Mouse (Mus musculus): ENCODE data around the gene Gm49320. TPM values are rescaled to one million over a fixed set of nuclear protein-coding genes. Genes with fewer than 3 reads are reported as not detected.

Gm49320 gene
- polyA plus RNA-seq, 1 experiment from 2014 or later: 1.6 TPM

DNA sequence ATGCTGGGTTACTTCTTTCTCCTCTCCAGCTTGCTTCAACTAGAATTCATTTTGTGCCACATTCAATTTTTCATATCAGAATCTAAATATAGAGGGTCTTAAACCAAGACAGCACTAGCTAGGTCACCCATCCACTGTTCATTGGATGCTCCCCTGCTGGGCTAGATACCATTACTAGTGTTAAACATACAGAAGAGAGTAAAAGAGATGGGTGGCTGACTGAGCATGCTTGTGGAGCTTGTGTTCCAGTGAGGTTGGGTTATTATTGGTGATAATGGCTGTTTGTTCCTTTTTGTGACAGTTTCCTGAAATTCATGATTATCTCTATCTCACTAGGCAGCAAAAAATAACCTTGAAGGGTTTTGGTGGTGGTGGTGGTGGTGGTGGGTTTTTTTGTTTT is 16.6 kb upstream of the Gm49320 start:
- H3K9me3 ChIP-seq (ENCODE audit: control insufficient read depth, low read length): no peaks in the 10 kb centered on the region
- no peak overlapping the region for H3K4me3 ChIP-seq (replicated peaks; ENCODE audit: low read length)
- H3K27me3 ChIP-seq (ENCODE audit: control insufficient read depth, insufficient read depth, low read length): peaks cover 11% of the 10 kb centered on the region
- H3K4me1 ChIP-seq (replicated peaks; ENCODE audit: control insufficient read depth, insufficient read depth, low read length): no peaks in the 10 kb centered on the region
- ATAC-seq (ENCODE audit: low FRiP score) (no peak), DNase-seq (ENCODE audit: low spot score) (no peak)
- no peaks in the 10 kb centered on the region for H3K36me3 ChIP-seq (replicated peaks; ENCODE audit: control insufficient read depth, insufficient read depth)
- no peak overlapping the region for H3K4me2 ChIP-seq (replicated peaks)
- H3K9ac ChIP-seq: no peak overlapping the region
- H3K27ac ChIP-seq: no peak overlapping the region

DNA sequence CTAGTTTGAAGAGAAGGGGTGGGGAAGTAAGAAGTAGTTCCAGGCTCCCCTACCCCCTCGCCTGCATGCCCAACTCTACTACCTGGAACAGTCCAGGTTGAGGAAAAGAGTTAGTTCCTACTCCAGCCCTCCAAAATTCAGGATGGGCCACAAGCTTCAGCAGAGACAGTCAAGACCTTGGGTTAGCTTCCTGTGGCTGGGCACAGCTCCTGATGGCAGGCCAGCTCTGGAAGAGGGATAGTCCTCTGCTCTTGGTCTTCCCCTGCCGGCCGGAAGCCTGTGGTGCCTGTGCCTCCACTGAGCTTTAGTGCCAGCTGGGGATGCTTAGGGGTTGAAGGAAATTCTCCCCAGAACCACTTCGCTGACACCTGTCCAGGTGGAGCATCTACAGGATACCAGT is 12.3 kb upstream of the Gm49320 start:
- H3K4me2 ChIP-seq (replicated peaks): peak overlapping the region; percentile 28; the same call in 1 of the 2 replicates
- peaks cover 23% of the 10 kb centered on the region for H3K27me3 ChIP-seq (ENCODE audit: control insufficient read depth, insufficient read depth, low read length)
- ATAC-seq (ENCODE audit: low FRiP score): no peak
- DNase-seq (ENCODE audit: low spot score): no peak
- no peak overlapping the region for H3K27ac ChIP-seq
- H3K9ac ChIP-seq: no peak overlapping the region
- H3K4me1 ChIP-seq (replicated peaks; ENCODE audit: control insufficient read depth, insufficient read depth, low read length): no peaks in the 10 kb centered on the region
- no peaks in the 10 kb centered on the region for H3K9me3 ChIP-seq (ENCODE audit: control insufficient read depth, low read length)
- H3K36me3 ChIP-seq (replicated peaks; ENCODE audit: control insufficient read depth, insufficient read depth): no peaks in the 10 kb centered on the region
- WGBS: 34% methylated on average over 4 of the region's 4 CpGs
- H3K4me3 ChIP-seq (replicated peaks; ENCODE audit: low read length): no peak overlapping the region

DNA sequence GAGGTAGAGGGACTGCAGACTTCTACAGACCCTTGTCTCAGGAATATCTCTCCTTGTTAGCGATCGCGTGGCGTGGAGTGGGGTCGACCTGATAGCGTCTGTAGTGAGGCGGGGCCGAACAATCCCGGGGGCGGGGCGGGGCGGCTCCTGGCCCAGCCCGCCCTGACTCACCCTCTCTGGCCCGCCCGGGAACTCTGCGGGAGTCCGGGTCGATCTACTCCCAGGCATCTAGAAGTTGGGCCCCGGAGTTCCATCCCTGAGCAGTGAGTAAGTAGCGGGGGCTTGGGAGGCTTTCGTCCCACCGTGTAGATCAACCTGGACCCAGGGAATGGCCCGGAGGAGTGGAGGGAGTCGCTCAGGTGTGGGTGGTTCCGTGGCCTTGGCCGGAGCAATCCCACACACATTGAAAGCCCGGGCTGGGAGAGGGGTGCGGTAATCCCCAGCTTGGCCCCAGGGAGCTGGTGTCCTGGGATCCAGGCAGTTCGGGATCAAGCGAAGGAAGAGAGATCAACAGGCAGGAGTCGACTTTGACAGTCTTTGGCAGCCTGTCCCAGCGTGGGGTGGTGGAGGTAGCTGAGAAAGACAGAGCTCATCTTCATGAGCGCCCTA is 11.8 kb upstream of the Gm49320 start, which contains the start of gene Lrrc8e:
Gene Lrrc8e (plus strand): TSS at position 89 of the 609 bp plus-strand sequence.
- Histone ChIP-seq H3K4me3 (replicated peaks; ENCODE audit: low read length) (peak within 1 kb of the TSS; percentile 12; the same call in 1 of the 2 replicates), H3K4me2 (replicated peaks) (peak within 1 kb of the TSS; percentile 28), H3K9me3 (ENCODE audit: control insufficient read depth, low read length) (no peaks in the 10 kb centered on the region), H3K36me3 (replicated peaks; ENCODE audit: control insufficient read depth, insufficient read depth) (no peaks in the 10 kb centered on the region), H3K9ac (no peak within 1 kb of the TSS), H3K4me1 (replicated peaks; ENCODE audit: control insufficient read depth, insufficient read depth, low read length) (no peaks in the 10 kb centered on the region), H3K27ac (no peak within 1 kb of the TSS), H3K27me3 (ENCODE audit: control insufficient read depth, insufficient read depth, low read length) (peaks cover 23% of the 10 kb centered on the region)
- 3% methylated on average over 32 of the region's 33 CpGs for WGBS
- ATAC-seq (ENCODE audit: low FRiP score) (no peak), DNase-seq (ENCODE audit: low spot score) (no peak)

GRCm38 (mm10) chr8:4227919-4228318 is 10.7 kb upstream of the Gm49320 start:
- Histone ChIP-seq H3K27me3 (ENCODE audit: control insufficient read depth, insufficient read depth, low read length) (peaks cover 23% of the 10 kb centered on the region), H3K4me3 (replicated peaks; ENCODE audit: low read length) (no peak overlapping the region), H3K27ac (no peak overlapping the region), H3K9me3 (ENCODE audit: control insufficient read depth, low read length) (no peaks in the 10 kb centered on the region), H3K36me3 (replicated peaks; ENCODE audit: control insufficient read depth, insufficient read depth) (no peaks in the 10 kb centered on the region), H3K9ac (no peak overlapping the region), H3K4me2 (replicated peaks) (no peak overlapping the region), H3K4me1 (replicated peaks; ENCODE audit: control insufficient read depth, insufficient read depth, low read length) (no peaks in the 10 kb centered on the region)
- no peak for ATAC-seq (ENCODE audit: low FRiP score)
- WGBS: 94% methylated on average over 4 of the region's 4 CpGs
- no peak for DNase-seq (ENCODE audit: low spot score)

DNA sequence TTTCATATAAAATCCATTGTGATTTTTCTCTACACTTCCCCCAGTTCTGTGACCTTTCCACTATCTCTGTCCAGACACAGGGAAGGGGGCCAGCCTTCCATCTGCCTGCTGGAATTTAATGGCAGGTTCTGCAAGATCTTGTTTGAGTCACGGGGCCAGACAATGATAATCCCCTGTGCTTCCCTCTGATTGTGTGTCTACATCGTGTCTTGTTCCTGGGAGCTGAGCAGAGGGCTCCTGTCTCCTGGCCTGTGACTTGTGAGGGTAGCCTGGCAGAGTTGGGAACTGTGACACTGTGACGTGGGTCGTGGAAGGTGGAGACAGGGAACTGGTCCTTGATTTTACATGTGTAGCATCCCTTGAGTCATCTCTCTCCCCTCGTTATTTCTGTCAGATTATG is 8.9 kb upstream of the Gm49320 start:
- Histone ChIP-seq H3K4me3 (replicated peaks; ENCODE audit: low read length) (no peak overlapping the region), H3K36me3 (replicated peaks; ENCODE audit: control insufficient read depth, insufficient read depth) (no peaks in the 10 kb centered on the region), H3K4me1 (replicated peaks; ENCODE audit: control insufficient read depth, insufficient read depth, low read length) (no peaks in the 10 kb centered on the region), H3K4me2 (replicated peaks) (no peak overlapping the region), H3K27me3 (ENCODE audit: control insufficient read depth, insufficient read depth, low read length) (peaks cover 23% of the 10 kb centered on the region), H3K9me3 (ENCODE audit: control insufficient read depth, low read length) (no peaks in the 10 kb centered on the region), H3K9ac (no peak overlapping the region), H3K27ac (no peak overlapping the region)
- no peak for DNase-seq (ENCODE audit: low spot score)
- WGBS: 74% methylated on average over 5 of the region's 5 CpGs
- no peak for ATAC-seq (ENCODE audit: low FRiP score)

DNA sequence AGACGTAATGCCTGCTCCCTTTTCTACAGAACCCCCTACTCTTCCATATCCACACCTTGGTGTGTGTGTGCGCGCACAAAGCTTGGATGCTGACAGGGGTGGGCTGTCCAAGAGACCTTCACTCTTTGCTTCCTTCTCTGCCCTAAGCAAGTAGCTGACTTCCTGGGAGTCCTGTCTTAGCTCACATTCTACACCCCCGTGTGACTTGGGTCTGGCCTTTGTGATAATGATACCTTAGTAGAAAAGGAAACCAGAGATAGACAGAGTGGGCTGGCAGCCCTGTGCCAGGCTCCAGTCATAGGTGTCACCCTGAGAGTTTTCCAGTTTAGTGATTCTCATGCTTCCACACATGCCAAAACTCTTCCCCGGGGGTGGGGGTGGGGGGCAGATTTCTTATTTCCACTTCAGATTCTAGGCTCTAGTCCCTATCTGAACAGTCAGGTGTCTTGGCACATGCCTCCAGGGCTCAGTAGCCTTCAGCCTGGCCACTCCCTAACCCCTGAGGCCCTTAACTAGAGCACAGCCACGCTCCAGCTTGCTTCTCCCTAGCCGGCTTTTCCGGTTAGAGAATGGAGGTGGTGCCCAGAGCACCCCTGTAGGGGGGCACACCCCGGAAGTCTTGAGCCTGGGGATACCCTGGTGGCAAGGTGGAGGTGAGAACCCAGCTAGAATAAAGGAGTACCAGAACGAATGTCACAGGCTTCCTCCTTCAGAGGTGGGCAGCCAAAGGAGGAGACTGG is 7.9 kb upstream of the Gm49320 start:
- Histone ChIP-seq H3K9me3 (ENCODE audit: control insufficient read depth, low read length) (no peaks in the 10 kb centered on the region), H3K4me2 (replicated peaks) (no peak overlapping the region), H3K4me3 (replicated peaks; ENCODE audit: low read length) (no peak overlapping the region), H3K27me3 (ENCODE audit: control insufficient read depth, insufficient read depth, low read length) (peaks cover 23% of the 10 kb centered on the region), H3K9ac (no peak overlapping the region), H3K4me1 (replicated peaks; ENCODE audit: control insufficient read depth, insufficient read depth, low read length) (no peaks in the 10 kb centered on the region), H3K27ac (no peak overlapping the region), H3K36me3 (replicated peaks; ENCODE audit: control insufficient read depth, insufficient read depth) (no peaks in the 10 kb centered on the region)
- WGBS: 68% methylated on average over 10 of the region's 10 CpGs
- ATAC-seq (ENCODE audit: low FRiP score) (no peak), DNase-seq (ENCODE audit: low spot score) (no peak)

- 24% methylated on average over 15 of the region's 15 CpGs for WGBS
- ATAC-seq (ENCODE audit: low FRiP score): no peak
- Histone ChIP-seq H3K9me3 (ENCODE audit: control insufficient read depth, low read length) (no peaks in the 10 kb centered on the region), H3K4me3 (replicated peaks; ENCODE audit: low read length) (peak overlapping the region; percentile 83), H3K4me1 (replicated peaks; ENCODE audit: control insufficient read depth, insufficient read depth, low read length) (peaks cover 20% of the 10 kb centered on the region), H3K36me3 (replicated peaks; ENCODE audit: control insufficient read depth, insufficient read depth) (peaks cover 14% of the 10 kb centered on the region), H3K4me2 (replicated peaks) (peak overlapping the region; percentile 93), H3K27ac (peak overlapping the region; percentile 91), H3K27me3 (ENCODE audit: control insufficient read depth, insufficient read depth, low read length) (no peaks in the 10 kb centered on the region), H3K9ac (peak overlapping the region; percentile 66)
- no peak for DNase-seq (ENCODE audit: low spot score)
Measured at GRCm38 (mm10) chr8:4237814-4238433, 741 bp upstream of the Gm49320 start.

DNA sequence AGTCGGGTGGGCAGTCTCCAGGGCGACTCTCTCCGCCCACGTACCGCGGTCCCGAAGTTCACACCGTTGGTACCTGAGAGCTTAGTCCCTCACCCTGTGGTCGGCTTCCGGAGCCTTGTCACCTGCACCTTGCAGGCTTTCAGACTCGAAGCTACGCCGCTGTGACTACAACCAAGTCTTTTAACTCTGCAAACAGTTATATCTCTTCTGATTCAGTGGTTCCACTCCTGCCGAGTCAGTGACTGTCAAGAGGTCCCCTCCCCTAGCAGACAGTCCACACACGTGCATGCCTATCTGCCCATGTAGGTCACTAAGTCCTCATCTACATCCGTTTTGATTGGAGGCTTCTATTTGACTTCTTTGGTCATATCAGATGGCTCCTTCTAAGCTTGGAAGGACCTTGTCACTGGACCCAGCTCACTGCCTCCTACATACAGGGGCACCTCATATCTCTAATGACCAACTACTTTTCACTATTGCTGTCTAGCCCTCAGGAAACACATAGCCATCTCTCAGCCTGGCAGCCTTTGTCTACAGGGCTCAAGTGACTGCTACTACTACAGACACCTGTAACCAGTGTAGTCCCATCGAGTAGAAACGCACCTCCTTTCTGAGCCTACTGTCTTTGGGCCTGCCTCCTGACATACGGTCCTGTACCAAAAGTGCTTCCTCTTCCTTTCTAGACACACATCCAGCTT is 677 bp downstream of the Gm49320 start:
- WGBS: 13% methylated on average over 19 of the region's 19 CpGs
- Histone ChIP-seq H3K9ac (peak overlapping the region; percentile 77), H3K27ac (peak overlapping the region; percentile 90), H3K9me3 (ENCODE audit: control insufficient read depth, low read length) (no peaks in the 10 kb centered on the region), H3K27me3 (ENCODE audit: control insufficient read depth, insufficient read depth, low read length) (no peaks in the 10 kb centered on the region), H3K4me1 (replicated peaks; ENCODE audit: control insufficient read depth, insufficient read depth, low read length) (peaks cover 20% of the 10 kb centered on the region), H3K4me3 (replicated peaks; ENCODE audit: low read length) (peak overlapping the region; percentile 83), H3K4me2 (replicated peaks) (peak overlapping the region; percentile 93), H3K36me3 (replicated peaks; ENCODE audit: control insufficient read depth, insufficient read depth) (peaks cover 28% of the 10 kb centered on the region)
- peak; percentile 31 for ATAC-seq (ENCODE audit: low FRiP score)
- DNase-seq (ENCODE audit: low spot score): no peak

DNA sequence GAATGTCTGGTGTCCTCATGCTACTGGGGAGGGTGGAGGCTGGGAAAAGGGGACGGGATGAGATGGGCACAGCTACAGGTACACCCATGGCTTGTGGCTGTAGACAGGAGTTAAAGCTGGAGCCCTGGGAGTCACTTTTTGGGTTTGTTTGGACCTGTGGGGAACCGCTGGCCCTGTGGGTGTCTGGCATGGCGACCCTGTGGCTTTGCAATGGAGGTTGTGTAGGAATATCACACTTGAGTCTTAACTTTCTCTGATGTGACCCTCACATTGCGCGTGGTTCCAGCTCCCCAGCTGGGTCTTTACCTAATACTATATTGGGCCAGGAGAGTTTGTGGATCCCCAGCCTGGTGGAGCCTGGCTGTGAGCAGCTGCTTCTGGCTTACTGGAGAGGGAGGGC is 6.4 kb downstream of the Gm49320 start:
- Histone ChIP-seq H3K9me3 (ENCODE audit: control insufficient read depth, low read length) (no peaks in the 10 kb centered on the region), H3K9ac (no peak overlapping the region), H3K4me2 (replicated peaks) (no peak overlapping the region), H3K4me1 (replicated peaks; ENCODE audit: control insufficient read depth, insufficient read depth, low read length) (peaks cover 7% of the 10 kb centered on the region), H3K27ac (no peak overlapping the region), H3K27me3 (ENCODE audit: control insufficient read depth, insufficient read depth, low read length) (no peaks in the 10 kb centered on the region), H3K4me3 (replicated peaks; ENCODE audit: low read length) (no peak overlapping the region), H3K36me3 (replicated peaks; ENCODE audit: control insufficient read depth, insufficient read depth) (peaks cover 74% of the 10 kb centered on the region)
- WGBS: 98% methylated on average over 5 of the region's 5 CpGs
- no peak for ATAC-seq (ENCODE audit: low FRiP score)
- no peak for DNase-seq (ENCODE audit: low spot score)

All from hindbrain, embryonic 14.5 days (tissue).